Mouse (Mus musculus) small intestine, adult 2 months (tissue): ENCODE data around the gene Poc1b.

Experiments used
- CTCF ChIP-seq: fragments of 200-500 bp; IDR thresholded peaks from 2 replicates; pipeline ENCODE4 v1.5.1; 2012; ENCODE audit warnings: low read depth, mild to moderate bottlenecking, control low read depth, inconsistent platforms, low read length, moderate library complexity, mixed read lengths; ENCODE audit not compliant: insufficient replicate concordance, insufficient read length; ENCODE audit errors: extremely low read depth
- POLR2A ChIP-seq: fragments of 200-500 bp; IDR thresholded peaks from 2 replicates; pipeline ENCODE4 v1.6.1; 2012; ENCODE audit warnings: low read depth, mild to moderate bottlenecking, control low read depth, inconsistent platforms, low read length, moderate library complexity

GRCm38 (mm10) chr10:99222726-99223125 is 115.9 kb downstream of the Poc1b start:
- no peak for TF ChIP-seq POLR2A
- no peak for TF ChIP-seq CTCF
